Mouse (Mus musculus): ENCODE data around the gene Uhrf2. TPM values are rescaled to one million over a fixed set of nuclear protein-coding genes. Genes with fewer than 3 reads are reported as not detected.

Uhrf2 gene
- 109 TPM for polyA plus RNA-seq (2014; fragmentation: Illumina TruSeq; extraction: RNeasy Lipid Tissue Mini Kit (QIAGEN cat#74804))

DNA sequence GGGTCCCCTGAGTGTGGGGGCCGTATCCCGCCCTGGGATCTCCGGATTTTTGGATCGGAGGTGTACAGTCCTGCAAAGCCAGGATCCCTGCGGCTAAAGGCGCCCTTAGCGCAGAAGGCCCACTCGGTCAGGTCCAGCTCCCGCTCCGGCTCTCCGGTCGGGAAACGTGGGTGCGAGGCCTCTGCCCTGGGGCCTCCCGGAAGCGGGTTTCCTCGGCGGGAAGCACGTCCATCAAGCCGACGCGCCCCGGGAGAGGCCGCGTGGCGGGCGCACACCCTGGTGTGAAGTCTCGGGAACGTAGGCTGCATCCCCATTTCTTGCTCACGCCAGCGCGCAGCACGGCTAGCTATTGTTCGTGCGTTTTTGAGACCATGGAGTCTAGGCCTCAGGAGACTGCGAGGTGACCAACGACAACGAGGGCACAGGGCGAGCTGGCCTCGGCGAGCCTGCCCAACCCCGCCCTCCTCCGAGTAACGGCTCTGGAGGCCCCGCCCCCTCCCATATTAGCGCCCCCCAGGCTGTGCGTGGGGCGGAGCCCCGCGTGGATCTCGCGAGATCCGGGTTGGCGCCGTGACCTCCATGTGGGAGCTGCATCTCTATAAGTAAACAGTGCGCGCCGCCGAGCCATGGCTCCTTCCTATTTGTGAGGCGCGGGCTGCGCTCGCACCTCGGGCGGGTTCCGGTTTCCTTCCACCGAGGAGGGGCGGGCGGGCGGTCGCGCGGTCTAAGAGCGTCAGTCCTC, at the start of gene Uhrf2:
TSS of gene Uhrf2 (plus strand) at position 620 of the 742 bp plus-strand sequence.

GRCm38 (mm10) chr19:30003621-30004020, 26.7 kb upstream of the Uhrf2 start, which contains the start of gene Trpd52l3:
TSS of gene Trpd52l3 (plus strand) at chr19:30003790.

Other genes starting within 250 kb of the Uhrf2 start
- 78.6 TPM for gene 9930021J03Rik, start 224.5 kb upstream of the Uhrf2 start, polyA plus RNA-seq (2014; fragmentation: Illumina TruSeq; extraction: RNeasy Lipid Tissue Mini Kit (QIAGEN cat#74804))
- 34.6 TPM for gene Ranbp6, start 217.5 kb upstream of the Uhrf2 start, polyA plus RNA-seq (2014; fragmentation: Illumina TruSeq; extraction: RNeasy Lipid Tissue Mini Kit (QIAGEN cat#74804))
- gene Il33, start 105.4 kb upstream of the Uhrf2 start, polyA plus RNA-seq (2014; fragmentation: Illumina TruSeq; extraction: RNeasy Lipid Tissue Mini Kit (QIAGEN cat#74804)) = 19.6 TPM
- not detected for gene Trpd52l3, start 26.7 kb upstream of the Uhrf2 start, polyA plus RNA-seq (2014; fragmentation: Illumina TruSeq; extraction: RNeasy Lipid Tissue Mini Kit (QIAGEN cat#74804))
- gene Gldc, start 144.9 kb downstream of the Uhrf2 start, polyA plus RNA-seq (2014; fragmentation: Illumina TruSeq; extraction: RNeasy Lipid Tissue Mini Kit (QIAGEN cat#74804)) = not detected
- gene Mbl2, start 202.4 kb downstream of the Uhrf2 start, polyA plus RNA-seq (2014; fragmentation: Illumina TruSeq; extraction: RNeasy Lipid Tissue Mini Kit (QIAGEN cat#74804)) = 2.1 TPM